Mouse (Mus musculus): ENCODE measurements around the gene Smarcd3. TPM values are rescaled to one million over a fixed set of nuclear protein-coding genes. Genes with fewer than 3 reads are reported as not detected.

The Smarcd3 gene
- total RNA-seq, 2 experiments from 2014 or later: 16.4 to 26.0 TPM

- no peak for DNase-seq
Observed at GRCm38 (mm10) chr5:24622386-24623040, 1.7 kb downstream of the Smarcd3 start.

GRCm38 (mm10) chr5:24620626-24621025 lies 3.6 kb downstream of the Smarcd3 start:
- DNase-seq: no peak

- no peak for DNase-seq
Observed at GRCm38 (mm10) chr5:24620116-24620515, 4.1 kb downstream of the Smarcd3 start.

- DNase-seq: no peak
Observed at GRCm38 (mm10) chr5:24618921-24619320, 5.3 kb downstream of the Smarcd3 start.

- DNase-seq: no peak
Observed at GRCm38 (mm10) chr5:24615097-24615496, 9.1 kb downstream of the Smarcd3 start.

GRCm38 (mm10) chr5:24612302-24612649 lies 11.9 kb downstream of the Smarcd3 start:
- DNase-seq: no peak

- DNase-seq: peak; percentile 64
Observed at GRCm38 (mm10) chr5:24611366-24612301, 12.6 kb downstream of the Smarcd3 start.

GRCm38 (mm10) chr5:24609388-24609787 lies 14.8 kb downstream of the Smarcd3 start:
- DNase-seq: no peak

GRCm38 (mm10) chr5:24605980-24606665 lies 18.1 kb downstream of the Smarcd3 start:
- no peak for DNase-seq

GRCm38 (mm10) chr5:24605321-24605979 lies 18.8 kb downstream of the Smarcd3 start:
- DNase-seq: no peak

GRCm38 (mm10) chr5:24604656-24605100 lies 19.5 kb downstream of the Smarcd3 start:
- DNase-seq: peak; percentile 95

- peak; percentile 49 for DNase-seq
Observed at GRCm38 (mm10) chr5:24604080-24604655, 20.0 kb downstream of the Smarcd3 start.

GRCm38 (mm10) chr5:24603431-24604010 lies 20.7 kb downstream of the Smarcd3 start:
- no peak for DNase-seq

GRCm38 (mm10) chr5:24602751-24603343 lies 21.4 kb downstream of the Smarcd3 start:
- DNase-seq: peak; percentile 93

GRCm38 (mm10) chr5:24601911-24602750 lies 22.1 kb downstream of the Smarcd3 start:
- peak; percentile 84 for DNase-seq

- peak; percentile 50 for DNase-seq
Observed at GRCm38 (mm10) chr5:24601071-24601835, 23.0 kb downstream of the Smarcd3 start.

GRCm38 (mm10) chr5:24600236-24600635 lies 24.0 kb downstream of the Smarcd3 start:
- no peak for DNase-seq

- DNase-seq: no peak
Observed at GRCm38 (mm10) chr5:24599137-24599536, 25.1 kb downstream of the Smarcd3 start.

- DNase-seq: peak; percentile 80
Observed at GRCm38 (mm10) chr5:24598570-24599006, 25.6 kb downstream of the Smarcd3 start.

Measured in adrenal gland, postnatal 10 days (tissue).